Mouse (Mus musculus) T-helper 2 cell (primary cell): ENCODE results near the gene Gabpa.

Source experiments
- in situ Hi-C: fragments of 300-600 bp; cut with MboI, MseI; formaldehyde crosslinking; loops from one replicate; pipeline ENCODE4 v1.15.1; 2025; ENCODE audit warnings: high pct_unique_total_duplicates

Gabpa gene

GRCm38 (mm10) chr16:84853492-84853891 lies 18.8 kb downstream of the Gabpa start:
- in situ Hi-C loops = no loop called here

DNA sequence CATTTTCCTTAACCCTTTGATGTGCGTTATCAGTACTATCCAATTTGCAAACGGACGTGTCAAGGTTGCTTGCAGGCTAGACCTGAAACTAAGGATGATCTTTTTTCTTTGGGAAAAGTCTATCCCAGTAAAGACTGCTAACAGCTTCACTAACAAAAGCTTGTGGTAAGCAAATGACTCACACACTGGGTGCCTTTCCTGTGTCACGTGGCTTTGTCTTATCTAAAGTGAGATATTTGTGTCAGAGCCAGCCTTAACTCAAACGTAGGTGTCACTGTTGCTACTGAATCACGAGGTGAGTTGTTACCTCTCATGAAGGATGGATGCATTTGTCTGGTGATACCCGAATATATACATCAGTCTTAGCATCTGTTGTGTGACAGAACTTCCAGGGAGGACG lies 29.9 kb downstream of the Gabpa start:
- in situ Hi-C loops = no loop called here

- in situ Hi-C loops = no loop called here
Observed at GRCm38 (mm10) chr16:84873805-84874204, 39.1 kb downstream of the Gabpa start.

DNA sequence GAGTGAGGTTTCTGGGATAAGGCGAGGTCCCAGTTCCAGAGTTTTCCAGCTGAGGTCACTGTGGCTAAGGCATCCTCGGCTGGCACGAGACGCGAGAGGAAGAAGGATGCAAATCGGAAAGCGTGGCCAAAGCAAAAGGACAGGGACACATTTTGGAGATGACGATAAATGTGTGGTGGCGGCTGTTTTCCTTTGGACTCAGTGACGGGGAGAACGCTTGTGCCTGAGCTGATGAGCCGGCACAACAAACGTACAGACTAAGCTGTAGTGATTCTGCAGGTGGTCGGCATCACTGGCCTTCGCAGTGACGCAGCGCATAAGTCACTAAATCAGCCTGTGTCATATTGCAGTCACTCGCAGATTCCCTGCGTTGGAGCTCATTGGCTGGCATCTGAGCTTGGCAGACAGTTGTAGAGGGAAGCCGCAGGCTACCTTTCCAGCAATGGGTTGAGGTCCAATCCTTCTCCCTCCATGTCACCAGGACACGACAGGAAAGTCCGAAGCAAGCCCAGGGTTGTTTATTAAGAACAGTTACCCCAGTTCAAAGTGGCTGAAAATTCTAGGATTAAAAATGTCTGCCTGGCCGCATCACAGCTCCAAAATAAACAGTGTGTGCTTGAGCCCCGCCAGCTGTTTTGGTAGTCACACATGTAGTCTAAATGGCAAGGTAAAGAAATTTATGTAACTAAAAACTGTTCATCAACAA lies 40.4 kb downstream of the Gabpa start:
- in situ Hi-C loops = no loop called here

DNA sequence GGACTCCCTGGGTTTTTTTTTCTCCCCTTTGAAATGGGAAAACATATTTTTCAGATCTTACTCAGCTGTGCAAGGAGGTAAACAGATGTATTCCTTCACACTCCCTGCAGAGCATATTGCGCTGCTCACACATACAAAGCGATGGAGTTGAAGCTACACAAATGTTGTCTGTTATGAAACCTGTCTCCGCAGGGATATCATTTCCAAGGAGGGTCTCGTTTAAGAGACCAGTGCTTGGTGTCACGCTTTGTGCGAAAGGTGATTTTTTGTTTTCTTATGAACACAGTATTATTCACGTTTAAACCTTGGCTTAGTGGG lies 41.0 kb downstream of the Gabpa start:
- in situ Hi-C loops = no loop called here

DNA sequence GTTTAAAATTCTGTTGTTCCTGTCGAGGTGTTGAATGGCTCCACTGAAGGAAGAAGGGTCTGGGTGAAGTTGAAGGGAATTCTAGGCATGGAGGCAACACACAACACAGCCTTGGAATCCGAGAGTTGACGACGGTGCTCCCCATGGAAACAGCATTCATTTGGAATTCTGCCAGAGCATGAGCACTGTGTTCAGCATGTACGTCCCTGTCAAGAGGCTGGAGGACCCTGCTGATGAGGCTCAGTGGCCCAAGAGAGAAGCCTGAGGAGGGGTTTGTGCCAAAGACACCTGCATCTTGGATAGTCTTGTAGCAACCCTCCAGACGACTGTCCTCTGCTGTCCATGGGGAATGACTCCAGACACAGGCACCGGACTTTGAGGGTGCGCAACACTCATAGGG lies 41.4 kb downstream of the Gabpa start:
- in situ Hi-C loops = no loop called here

DNA sequence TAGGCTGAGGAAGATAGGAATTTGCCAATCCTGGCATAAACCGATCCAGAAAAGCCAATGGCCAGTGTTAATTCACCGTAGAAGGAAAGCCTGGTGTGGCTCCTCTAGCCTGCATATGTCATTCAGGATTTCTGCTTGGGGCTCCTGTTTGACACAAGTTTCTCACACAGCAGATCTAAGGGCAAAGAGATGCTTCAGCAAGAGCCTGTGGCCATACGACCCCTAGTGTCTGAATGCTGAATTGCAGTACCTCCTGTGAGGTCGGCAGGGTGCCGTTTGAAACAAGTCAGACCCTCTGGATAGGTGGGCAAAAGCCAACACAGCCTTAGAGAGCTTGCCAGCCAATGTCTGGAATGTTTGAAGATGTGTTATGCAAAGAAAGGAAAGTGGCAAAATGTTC lies 44.4 kb downstream of the Gabpa start:
- in situ Hi-C loops = no loop called here

- in situ Hi-C loops = no loop called here
Observed at GRCm38 (mm10) chr16:84881168-84881567, 46.4 kb downstream of the Gabpa start.

DNA sequence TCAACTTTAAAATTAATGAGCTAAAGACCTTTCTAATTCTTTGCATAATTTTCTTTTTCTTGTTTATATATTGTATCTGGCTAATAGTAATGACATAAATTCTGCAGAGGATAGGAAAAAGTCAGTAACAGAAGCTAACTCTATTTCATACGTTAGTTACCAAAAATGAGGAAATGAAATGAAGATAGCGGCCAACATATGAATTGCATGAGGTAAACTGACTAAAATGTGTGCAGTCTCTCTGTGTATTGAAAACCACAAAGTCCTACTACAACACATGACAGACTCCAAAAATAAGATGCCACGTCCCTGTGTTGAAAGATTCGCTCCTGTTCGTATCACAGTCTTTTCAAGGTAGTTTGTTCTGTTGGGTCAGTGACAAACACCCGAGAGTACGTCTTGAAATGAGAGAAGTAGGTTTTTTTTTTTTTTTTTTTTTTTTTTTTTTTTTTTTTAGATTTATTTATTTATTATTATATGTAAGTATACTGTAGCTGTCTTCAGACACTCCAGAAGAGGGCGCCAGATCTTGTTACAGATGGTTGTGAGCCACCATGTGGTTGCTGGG lies 47.1 kb downstream of the Gabpa start:
- in situ Hi-C loops = no loop called here

GRCm38 (mm10) chr16:84884572-84884971 lies 49.8 kb downstream of the Gabpa start:
- in situ Hi-C loops = no loop called here

GRCm38 (mm10) chr16:84902995-84903394 lies 68.3 kb downstream of the Gabpa start:
- in situ Hi-C loops = no loop called here

- in situ Hi-C loops = no loop called here
Observed at GRCm38 (mm10) chr16:84911477-84912165, 76.9 kb downstream of the Gabpa start.
